Mouse (Mus musculus) heart, adult 2 months (tissue): ENCODE measurements around the gene Lair1.

Experiments
- CTCF ChIP-seq: fragments of 200-600 bp; IDR thresholded peaks from 2 replicates; pipeline ENCODE4 v1.8.1; 2022; ENCODE audit warnings: antibody characterized with exemption, mild to moderate bottlenecking, moderate library complexity
- EP300 ChIP-seq: fragments of 200-500 bp; IDR thresholded peaks from 2 replicates; pipeline ENCODE4 v1.6.1; 2011; ENCODE audit warnings: low read depth, low read length, control low read depth; ENCODE audit not compliant: insufficient read depth
- POLR2A ChIP-seq: fragments of 200-500 bp; IDR thresholded peaks from 2 replicates; pipeline ENCODE4 v1.6.1; 2011; ENCODE audit warnings: mild to moderate bottlenecking, low read depth, low read length, control low read depth; ENCODE audit not compliant: insufficient read depth

GRCm38 (mm10) chr7:4063013-4063412 is at the start of gene Lair1:
- TF ChIP-seq POLR2A (no peak), CTCF (no peak), EP300 (no peak)
